Mouse (Mus musculus): Measurements from ENCODE around the gene Reg1.

DNA sequence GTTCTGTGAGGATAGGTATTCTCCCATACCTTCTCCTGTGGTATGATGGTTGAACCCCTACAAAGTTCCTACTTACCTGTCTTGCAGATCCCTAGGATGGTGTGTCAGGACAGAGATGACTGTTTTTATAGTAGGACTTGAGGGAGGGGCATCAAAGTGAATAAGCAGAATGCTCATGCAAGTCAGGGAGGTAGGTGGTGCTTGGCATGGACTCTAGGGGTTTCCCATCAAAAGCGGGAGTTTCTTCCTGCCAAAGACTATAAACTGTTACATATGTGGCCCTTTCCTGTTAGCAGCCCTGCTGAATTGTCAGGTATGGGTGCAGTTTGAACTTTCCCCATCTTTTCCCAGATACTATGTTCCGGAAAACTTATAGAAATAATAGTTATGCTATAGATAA is 46.3 kb downstream of the Reg1 start, which contains the start of gene Reg3g:
- no peak for TF ChIP-seq CTCF (IDR thresholded peaks at IDR 0.05; ENCODE audit: low read depth)
- no peak for TF ChIP-seq EP300 (optimal IDR thresholded peaks at IDR 0.05)
